Mouse (Mus musculus) frontal cortex, postnatal 10 days (tissue): Measurements from ENCODE around the gene Ppp1r14c.
A peak's percentile ranks its signal among the peaks of the same experiment; 100 is the strongest.

Experiments used
- DNase-seq, 2 experiments: peaks; one replicate each; pipeline ENCODE4 v3.0.0; 2022; ENCODE audit warnings: low spot score in 2 of 2, mixed read lengths in 1 of 2

Ppp1r14c gene

GRCm38 (mm10) chr10:3366036-3366869, at the start of gene Ppp1r14c:
Gene Ppp1r14c (plus strand): TSS chr10:3366057.
- DNase-seq, result peak; percentile 44 to 70

- DNase-seq, result no peak
These were observed 44.5 kb upstream of the Ppp1r14c start for GRCm38 (mm10) chr10:3321406-3321805.

DNA sequence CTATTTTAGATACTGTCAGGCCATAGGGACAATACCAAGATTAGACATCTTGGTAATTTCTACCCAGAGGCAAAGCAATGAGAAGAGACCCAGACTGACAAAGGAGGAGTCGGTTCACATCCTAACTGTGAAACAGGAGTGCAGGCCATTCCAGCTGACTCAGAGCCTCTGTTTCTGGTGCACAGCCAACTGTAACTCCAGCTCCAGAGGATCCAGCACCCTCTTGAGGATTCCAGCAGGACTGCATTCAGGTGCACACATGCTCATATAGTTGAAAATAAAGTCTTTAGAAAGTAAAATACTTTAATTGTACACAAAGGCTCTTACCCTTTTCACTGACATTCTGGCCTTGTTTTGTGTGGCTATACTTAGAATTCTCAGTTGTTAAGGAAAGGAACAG, 40.4 kb upstream of the Ppp1r14c start:
- DNase-seq, result no peak

DNA sequence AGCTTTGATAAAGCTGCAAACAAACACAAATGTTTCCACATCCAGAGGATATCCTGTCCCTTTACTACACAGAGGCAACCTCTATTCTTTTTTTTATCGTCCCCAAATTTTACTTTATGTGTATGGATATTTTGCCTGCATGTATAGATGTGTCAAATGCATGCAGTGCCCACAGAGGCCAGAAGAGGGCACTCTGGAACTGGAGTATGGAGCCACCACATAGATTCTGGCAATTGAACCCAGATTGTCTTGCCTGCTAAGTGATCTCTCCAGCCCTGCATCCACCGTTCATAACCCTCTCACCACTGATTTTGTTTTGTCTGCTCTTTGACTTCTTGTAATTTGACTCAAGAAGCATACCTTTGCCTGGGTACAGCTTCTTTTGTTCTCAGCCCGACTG, 33.0 kb upstream of the Ppp1r14c start:
- peak; percentile 48 to 78 for DNase-seq

DNA sequence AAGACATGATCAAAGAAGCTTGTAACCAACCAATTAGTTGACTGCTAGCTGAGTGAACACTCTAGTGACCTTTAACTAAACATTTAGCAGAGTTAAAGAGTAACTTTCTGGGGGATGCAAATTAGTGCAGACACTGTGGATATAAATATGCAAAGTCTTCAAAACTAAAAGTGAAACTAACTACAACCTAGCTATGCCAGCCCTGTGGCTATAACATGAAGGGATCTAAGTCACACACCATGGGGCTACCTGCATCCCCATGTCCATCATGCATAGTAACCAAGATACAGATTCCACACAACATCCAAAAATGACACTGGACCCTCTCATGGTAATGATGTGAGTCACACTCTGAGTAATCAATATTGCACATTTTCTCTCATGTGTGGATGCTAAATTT, 31.3 kb upstream of the Ppp1r14c start:
- no peak for DNase-seq

DNA sequence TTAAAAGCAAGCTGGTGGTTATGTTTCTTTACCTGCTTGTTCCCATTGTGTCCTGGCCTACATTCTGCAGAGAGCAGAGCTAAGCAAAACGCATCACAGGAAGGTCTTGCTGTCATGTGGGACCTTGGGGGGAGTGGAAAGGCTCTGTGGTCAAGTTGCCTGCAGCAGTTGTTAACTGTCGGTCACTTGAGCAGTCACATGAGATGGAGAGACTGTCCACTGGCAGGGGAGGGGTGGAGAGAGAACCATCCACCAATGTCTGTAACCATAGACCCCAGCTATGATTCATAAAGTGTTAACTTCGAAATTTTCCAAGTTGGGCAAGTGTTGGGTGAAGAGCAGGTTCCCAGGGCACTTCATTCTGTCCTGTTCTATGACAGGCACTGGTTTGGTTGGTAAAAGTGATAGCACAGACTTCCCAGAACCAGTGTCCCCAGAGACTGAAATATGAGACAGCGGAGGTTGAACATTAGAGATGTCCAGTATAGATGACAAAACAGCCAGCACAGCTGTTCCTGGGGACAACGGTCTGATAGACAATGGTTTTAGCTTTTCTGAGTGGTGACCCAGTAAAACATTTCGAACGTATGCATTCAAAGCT, 29.0 kb upstream of the Ppp1r14c start:
- no peak for DNase-seq

- no peak for DNase-seq
These were observed 28.4 kb upstream of the Ppp1r14c start for GRCm38 (mm10) chr10:3337330-3337901.

DNA sequence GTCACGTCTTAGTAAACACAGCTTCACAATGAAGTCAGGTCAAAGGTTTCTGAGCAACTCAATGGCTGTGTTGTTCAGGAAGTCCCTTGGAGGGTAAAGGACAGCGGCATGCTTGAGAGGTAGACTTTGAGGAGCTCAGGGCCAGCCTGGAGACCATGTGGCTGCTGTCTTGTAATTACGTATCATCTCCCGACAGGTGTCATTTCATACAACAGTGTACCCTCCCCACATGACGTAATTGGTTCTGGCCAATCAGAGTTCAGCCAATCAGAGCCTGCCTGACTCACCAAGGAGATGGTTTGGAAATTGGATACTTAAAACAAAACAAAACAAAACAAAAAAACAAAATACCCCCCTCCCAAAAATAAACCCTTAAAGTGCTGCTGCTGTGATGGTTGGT, 20.2 kb upstream of the Ppp1r14c start:
- DNase-seq, result no peak

- DNase-seq, result no peak
These were observed 6.3 kb upstream of the Ppp1r14c start for GRCm38 (mm10) chr10:3359531-3359930.

GRCm38 (mm10) chr10:3365671-3366035, 204 bp upstream of the Ppp1r14c start:
- peak; percentile 25 to 27 for DNase-seq

GRCm38 (mm10) chr10:3366870-3367431, 1.1 kb downstream of the Ppp1r14c start:
- peak; percentile 16 to 40 for DNase-seq

- DNase-seq, result peak in 1 of 2 experiments; percentile 22
These were observed 1.6 kb downstream of the Ppp1r14c start for GRCm38 (mm10) chr10:3367440-3367839.

DNA sequence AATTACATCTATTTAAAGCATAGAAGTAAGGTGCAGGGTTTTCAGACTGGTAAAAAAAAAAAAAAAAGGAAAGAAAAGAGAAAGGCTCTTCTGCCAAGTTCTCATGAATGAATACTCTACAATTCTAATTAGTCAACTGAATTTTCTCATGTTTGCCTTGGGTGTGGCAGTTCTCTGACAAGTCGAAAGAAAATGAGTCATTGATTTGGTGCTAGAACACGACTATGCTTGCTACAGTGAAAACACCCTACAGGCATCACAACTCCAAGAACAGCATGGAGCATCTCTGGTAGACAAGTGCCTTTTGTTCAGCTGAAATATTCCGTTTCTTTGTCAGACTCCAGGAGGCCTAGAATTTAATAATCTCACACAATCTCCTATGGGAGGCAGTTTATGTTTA, 17.3 kb downstream of the Ppp1r14c start:
- no peak for DNase-seq

DNA sequence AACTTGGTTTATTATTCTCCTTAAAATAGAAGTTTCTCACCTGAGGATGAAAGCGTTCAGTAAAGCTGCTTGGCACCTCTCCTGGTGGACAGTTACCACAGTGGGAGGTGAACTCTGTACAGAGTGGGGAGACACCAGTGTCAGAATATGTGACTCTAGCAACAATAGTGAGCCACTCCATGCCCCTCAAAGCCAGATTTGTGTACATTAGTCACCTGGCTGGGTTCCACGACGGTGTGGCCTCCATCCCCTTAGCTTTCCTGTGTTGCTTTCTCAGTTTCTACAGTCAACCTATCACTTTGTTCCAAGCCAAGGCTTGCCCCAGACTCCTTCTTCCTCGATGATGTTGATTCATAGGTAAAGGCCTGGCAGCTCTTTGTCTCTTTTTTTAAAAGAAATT, 26.4 kb downstream of the Ppp1r14c start:
- DNase-seq, result no peak

DNA sequence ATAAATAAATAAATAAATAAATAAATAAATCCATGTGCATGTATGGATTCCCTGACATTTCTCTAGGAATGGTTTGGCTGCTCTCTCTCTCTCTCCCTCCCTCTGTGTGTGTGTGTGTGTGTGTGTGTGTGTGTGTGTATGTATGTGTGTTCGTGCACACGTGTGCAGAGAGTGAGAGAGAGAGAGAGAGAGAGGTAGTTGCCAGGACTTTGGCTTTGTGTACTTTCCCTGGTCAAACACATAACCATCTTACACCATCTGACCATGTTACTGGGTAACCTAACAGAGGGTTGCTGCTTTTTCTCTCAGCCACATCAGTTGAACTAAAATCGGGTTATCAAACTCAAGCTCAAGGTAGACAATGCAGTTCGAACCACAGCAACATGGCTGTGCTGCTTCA, 27.7 kb downstream of the Ppp1r14c start:
- DNase-seq, result no peak

DNA sequence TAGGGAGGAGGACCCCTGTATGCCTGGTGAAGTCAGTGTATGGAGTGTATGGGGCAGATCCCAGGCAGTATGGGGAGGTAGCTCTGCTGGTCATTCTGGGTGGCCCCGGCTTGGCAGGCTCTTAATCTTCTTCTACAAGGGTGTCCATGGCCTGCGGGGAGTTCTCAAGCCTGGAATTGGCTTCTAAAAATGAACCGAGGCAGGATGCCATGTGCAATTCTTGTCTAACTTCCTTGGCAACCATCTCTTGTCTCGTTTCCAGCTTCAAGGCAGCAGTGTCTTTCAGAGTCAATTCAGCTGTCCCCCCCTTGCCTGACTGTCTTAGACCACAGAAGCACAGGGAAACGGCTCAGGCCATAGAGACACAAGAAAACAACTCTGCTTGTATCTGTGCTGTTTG, 28.3 kb downstream of the Ppp1r14c start:
- DNase-seq, result peak in 1 of 2 experiments; percentile 41

GRCm38 (mm10) chr10:3394671-3395288, 28.9 kb downstream of the Ppp1r14c start:
- DNase-seq, result no peak

GRCm38 (mm10) chr10:3395341-3395931, 29.6 kb downstream of the Ppp1r14c start:
- no peak for DNase-seq

- DNase-seq, result no peak
These were observed 30.3 kb downstream of the Ppp1r14c start for GRCm38 (mm10) chr10:3396008-3396795.

DNA sequence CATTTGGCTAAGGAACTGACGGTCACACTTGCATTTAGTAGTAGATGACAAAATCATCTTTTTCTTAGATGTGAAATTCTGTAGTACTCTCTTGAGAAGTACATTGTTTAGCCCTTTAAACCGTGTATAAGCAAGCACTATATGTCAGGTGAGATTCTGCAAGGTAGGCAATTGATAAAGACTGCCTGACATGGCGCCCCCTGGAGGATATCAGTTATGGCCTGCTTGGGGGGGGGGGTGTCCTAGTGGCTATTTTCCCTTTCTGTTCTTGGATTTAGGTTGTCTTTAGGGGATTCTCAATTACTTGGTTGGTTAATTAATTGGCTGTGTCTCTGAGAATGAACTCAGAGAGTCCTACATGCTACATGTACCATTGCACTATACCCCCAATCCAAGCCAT, 31.5 kb downstream of the Ppp1r14c start:
- DNase-seq, result no peak

GRCm38 (mm10) chr10:3398051-3398450, 32.2 kb downstream of the Ppp1r14c start:
- DNase-seq, result no peak
